Mouse (Mus musculus): ENCODE results near the gene B2m.

DNA sequence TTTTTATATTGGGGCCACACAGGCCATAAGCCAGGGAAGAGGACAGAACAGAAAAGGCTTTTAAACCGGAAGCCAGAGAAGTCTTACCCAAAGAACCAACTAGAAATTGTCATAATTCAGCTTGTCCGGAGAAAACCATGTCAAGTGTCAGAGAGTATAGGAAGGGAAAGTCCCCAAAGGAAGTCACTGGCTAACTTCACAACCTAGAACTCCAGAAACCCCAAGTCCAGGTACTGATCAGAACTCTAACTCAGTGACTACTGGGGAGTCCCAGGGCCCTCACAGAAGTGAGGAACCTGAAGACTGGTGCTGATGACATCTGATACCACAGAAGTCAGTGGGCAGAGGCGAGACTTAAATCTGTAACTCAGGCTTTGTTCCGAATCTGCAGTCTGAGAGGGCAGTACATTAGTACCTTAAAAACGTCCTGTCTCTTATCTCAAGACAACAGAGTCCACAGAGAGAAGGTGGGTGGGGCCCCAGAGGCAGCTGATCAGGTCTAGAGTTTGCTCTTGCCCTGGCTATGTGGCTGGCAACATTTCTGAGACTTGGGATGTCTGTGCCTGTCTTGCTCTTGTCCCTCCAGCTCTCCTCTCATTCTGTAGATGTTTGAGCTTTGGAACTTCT is 9.5 kb upstream of the B2m start:
- TF ChIP-seq CTCF (IDR thresholded peaks at IDR 0.05; ENCODE audit: low read depth, low read length) (no peak), EP300 (IDR thresholded peaks at IDR 0.05; ENCODE audit: insufficient read depth, low read depth, low read length) (no peak), POLR2A (IDR thresholded peaks at IDR 0.05; ENCODE audit: insufficient read depth, low read length) (no peak)

All from ES-Bruce4 (cell line).